Mouse (Mus musculus): ENCODE data around the gene Osbpl8.

GRCm38 (mm10) chr10:111222535-111222934 lies 58.0 kb downstream of the Osbpl8 start:
- no peak for TF ChIP-seq POLR2A (IDR thresholded peaks at IDR 0.05; ENCODE audit: borderline replicate concordance, control insufficient read depth, low read depth, low read length)
- no peak for TF ChIP-seq CTCF (IDR thresholded peaks at IDR 0.05; ENCODE audit: control insufficient read depth, insufficient read depth, low read length)

Data from bone marrow, adult 2 months (tissue).